Mouse (Mus musculus): ENCODE data around the gene Cast. TPM values are rescaled to one million over a fixed set of nuclear protein-coding genes. Genes with fewer than 3 reads are reported as not detected.

Gene Cast
- 100 to 1,000 TPM in 3 of 4 experiments, 10 to 100 TPM in 1; 97.5 to 105 (median 103) TPM for total RNA-seq (2022)

GRCm38 (mm10) chr13:74808152-74808929 is at the start of gene Cast:
Gene Cast, minus strand, starts transcription at chr13:74808810.
- DNase-seq (ENCODE audit: low spot score in 2 of 2): peak; percentile 10 to 39

DNA sequence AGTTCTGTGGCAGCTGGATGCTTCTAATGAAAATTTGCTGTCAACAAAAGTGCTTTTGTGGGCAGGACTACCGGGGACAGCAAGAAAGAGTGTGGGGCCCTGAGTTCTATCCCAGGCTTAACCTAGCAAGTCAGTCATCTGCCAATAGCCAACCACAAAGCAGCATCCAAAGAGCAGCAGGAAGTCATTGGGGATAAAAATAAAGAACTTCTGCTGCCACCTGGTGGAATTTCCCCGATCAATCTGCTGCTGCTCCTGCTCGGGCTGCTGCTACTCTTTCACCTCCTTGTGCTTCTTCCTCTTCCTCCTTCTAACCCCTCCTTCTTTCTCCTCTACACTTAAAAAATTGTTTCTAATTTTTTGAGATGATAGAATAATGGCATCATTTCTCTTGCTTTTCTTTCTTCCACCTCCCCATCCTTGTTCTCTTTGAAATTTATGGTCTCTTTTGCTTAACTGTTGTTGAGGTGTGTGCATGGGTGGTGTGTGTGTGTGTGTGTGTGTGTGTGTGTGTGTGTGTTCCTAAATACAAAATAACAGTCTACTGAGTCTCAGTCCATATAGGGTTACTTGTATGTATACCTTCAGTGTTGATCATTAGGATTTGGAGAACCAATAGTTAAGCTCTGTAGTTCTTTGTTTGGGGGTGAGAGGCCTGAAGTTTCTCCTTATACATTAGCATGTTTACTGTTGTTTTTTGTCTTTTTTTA is 45.9 kb upstream of the Cast start:
- peak; percentile 50 to 58 for DNase-seq (ENCODE audit: low spot score in 2 of 2)

DNA sequence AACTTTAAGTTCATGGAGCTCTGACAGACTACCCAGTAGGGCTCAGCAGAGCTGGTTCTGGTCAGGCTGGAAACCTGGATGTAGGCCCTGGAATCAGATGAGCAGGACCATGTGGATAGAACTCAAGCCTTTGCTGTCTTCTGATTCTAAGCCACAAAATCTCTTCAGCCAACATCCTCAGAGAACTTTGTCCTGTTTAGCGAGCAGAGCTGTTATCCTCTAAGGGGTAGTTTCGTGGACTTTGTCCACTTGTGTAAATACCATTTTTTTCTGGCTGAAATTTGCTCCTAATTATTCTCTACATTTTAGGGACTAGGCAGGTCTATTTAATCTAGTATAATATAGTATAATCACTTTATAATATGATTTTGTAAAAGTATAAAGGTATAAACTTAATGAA is 42.2 kb upstream of the Cast start:
- DNase-seq (ENCODE audit: low spot score in 2 of 2): no peak

DNA sequence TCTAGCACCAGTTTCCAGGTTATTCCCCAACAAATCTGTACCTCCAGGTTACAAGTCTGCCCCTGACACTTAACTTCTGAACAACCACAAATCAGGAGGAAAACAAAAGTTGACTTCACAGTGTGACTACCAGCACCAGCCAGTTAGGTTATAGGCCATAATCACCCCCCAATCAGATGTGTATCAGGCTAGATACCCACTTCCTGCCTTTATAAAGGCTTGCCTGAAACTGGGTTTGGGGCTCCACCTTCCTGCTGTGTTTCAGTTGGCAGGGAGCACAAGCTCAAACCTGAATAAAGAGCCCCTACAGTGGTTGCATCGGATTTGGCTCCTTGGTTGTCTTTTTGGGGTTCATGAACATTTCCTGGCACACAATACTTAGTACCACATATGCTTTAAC is 37.3 kb upstream of the Cast start:
- DNase-seq (ENCODE audit: low spot score in 2 of 2): no peak

GRCm38 (mm10) chr13:74834543-74834942 is 25.9 kb upstream of the Cast start:
- DNase-seq (ENCODE audit: low spot score in 2 of 2): no peak

- no peak for DNase-seq (ENCODE audit: low spot score in 2 of 2)
Observed at GRCm38 (mm10) chr13:74822095-74822494, 13.5 kb upstream of the Cast start.

GRCm38 (mm10) chr13:74815753-74816152 is 7.1 kb upstream of the Cast start:
- no peak for DNase-seq (ENCODE audit: low spot score in 2 of 2)

- DNase-seq (ENCODE audit: low spot score in 2 of 2): peak; percentile 80
Observed at GRCm38 (mm10) chr13:74807446-74808151, 1.0 kb downstream of the Cast start.

- no peak for DNase-seq (ENCODE audit: low spot score in 2 of 2)
Observed at GRCm38 (mm10) chr13:74806934-74807333, 1.7 kb downstream of the Cast start.

- no peak for DNase-seq (ENCODE audit: low spot score in 2 of 2)
Observed at GRCm38 (mm10) chr13:74794435-74794834, 14.2 kb downstream of the Cast start.

- no peak for DNase-seq (ENCODE audit: low spot score in 2 of 2)
Observed at GRCm38 (mm10) chr13:74787681-74788080, 20.9 kb downstream of the Cast start.

DNA sequence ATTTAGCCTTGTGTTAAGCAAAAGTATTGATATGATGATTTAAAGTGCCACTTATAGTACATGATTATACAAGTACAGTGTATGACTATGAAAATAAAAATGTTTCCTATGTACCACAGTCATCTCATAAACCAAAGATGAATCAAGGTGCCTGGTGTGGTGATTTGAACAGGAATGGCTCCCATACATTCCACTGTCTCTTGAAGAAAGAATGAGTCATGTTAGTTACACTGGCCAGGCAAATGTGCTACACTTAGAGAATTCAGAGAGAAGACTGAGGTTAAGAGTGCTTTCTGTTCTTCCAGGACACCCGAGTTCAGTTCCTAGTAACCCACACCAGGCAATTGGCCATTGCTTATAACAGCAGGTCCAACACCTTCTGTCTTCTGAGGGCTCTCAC is 36.5 kb downstream of the Cast start:
- DNase-seq (ENCODE audit: low spot score in 2 of 2): no peak

GRCm38 (mm10) chr13:74770480-74770879 is 38.1 kb downstream of the Cast start:
- peak; percentile 92 to 93 for DNase-seq (ENCODE audit: low spot score in 2 of 2)

DNA sequence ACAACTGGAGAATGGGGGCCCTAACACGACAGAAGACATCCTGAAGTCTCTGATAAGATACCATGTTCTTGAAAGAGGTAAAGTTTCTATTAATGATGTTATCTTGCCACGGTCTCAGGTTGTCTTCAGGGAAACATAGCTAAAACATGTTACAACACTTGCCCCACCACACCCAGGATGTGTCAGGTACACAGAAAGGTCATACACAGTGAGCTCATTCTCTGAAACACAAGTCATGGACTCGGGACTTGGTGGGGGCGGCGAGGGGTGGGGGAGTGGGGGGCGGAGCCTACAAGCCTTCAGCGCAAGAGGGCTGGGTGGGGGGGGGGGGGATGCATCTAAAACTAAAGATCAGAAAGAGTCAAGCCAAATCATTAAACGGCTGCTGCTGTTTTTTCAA is 38.7 kb downstream of the Cast start:
- no peak for DNase-seq (ENCODE audit: low spot score in 2 of 2)

DNA sequence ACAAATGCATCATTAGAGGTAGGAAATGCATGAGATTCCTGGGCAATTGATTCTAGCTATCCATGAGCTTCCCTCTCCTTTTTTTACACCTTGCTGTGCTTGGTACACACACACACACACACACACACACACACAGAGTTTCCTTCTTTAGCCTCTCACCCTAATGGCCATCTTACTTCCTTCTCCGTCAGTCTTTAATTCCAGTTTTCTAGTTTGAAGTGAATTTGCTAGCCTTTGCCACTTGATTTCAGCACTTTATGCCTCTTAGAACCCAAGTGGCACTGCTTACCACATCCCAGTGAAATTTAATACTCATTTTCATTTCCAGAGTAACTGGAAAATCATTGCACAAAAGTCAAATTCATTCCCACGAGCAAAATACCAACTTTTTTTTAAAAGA is 41.4 kb downstream of the Cast start:
- no peak for DNase-seq (ENCODE audit: low spot score in 2 of 2)

DNA sequence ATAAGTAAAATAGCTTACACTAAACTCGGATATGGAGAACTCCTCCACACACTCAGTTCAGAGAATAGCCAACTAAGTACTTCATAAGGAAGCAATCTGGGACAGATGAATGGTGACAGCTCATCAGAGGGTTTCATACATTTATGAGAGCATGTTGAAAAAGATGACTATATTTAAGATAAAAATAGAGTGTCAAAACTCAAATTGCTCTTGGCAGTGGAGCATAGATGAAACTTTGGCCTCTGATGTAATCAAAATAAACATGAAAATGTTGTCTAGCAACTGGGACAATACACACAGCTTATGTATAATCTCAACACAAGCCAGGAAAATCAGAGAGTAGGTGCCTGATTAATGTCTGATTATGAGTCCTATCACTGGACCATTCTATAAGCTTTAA is 45.9 kb downstream of the Cast start:
- no peak for DNase-seq (ENCODE audit: low spot score in 2 of 2)

- no peak for DNase-seq (ENCODE audit: low spot score in 2 of 2)
Observed at GRCm38 (mm10) chr13:74759152-74759551, 49.5 kb downstream of the Cast start.

- DNase-seq (ENCODE audit: low spot score in 2 of 2): no peak
Observed at GRCm38 (mm10) chr13:74743219-74743618, 65.4 kb downstream of the Cast start.

DNA sequence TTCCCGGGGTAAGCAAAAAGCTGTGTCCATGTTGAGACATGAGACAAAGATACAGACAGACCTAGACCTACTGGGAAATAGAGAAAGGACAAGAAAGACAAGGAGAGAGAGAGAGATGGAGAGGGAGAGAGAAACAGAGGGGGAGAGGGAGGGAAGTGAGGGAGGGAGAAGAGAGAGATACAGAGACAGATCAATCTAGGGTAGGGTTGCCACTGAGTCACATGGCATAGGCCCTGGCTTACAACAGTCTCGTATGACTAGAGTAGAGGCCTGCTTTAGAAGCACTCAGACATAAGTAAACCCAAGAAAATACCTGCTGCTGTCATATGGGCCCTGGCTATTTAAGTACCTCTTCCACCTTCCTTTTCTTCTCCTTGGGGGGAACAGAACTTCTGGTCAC is 72.2 kb downstream of the Cast start:
- DNase-seq (ENCODE audit: low spot score in 2 of 2): no peak

- no peak for DNase-seq (ENCODE audit: low spot score in 2 of 2)
Observed at GRCm38 (mm10) chr13:74735834-74736233, 72.8 kb downstream of the Cast start.

DNA sequence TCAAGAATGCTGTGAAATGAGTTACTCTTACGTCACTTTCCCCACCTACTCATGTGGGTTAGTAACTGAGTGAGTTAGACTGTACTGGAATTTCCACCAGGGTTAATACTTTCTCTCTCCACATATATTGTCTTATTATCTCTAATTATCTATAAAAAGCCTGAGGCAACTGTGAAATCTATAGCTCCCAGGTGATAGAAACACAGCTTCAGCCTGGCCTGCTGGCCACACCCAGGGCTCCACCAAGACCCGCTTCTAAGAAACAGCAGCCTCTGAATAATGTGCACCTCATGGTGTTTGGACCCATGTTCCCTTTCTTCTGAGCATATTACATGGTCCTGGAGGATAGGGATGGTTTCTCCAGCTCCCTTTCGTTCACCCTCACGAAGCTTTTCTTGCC is 74.9 kb downstream of the Cast start:
- DNase-seq (ENCODE audit: low spot score in 2 of 2): no peak

GRCm38 (mm10) chr13:74719002-74719401 is 89.6 kb downstream of the Cast start:
- no peak for DNase-seq (ENCODE audit: low spot score in 2 of 2)
